Mouse (Mus musculus): ENCODE results near the gene Etv6. TPM values are rescaled to one million over a fixed set of nuclear protein-coding genes. Genes with fewer than 3 reads are reported as not detected.

Gene Etv6
- total and polyA plus RNA-seq, 3 experiments = 9.8 to 14.0 (median 11.4) TPM

DNA sequence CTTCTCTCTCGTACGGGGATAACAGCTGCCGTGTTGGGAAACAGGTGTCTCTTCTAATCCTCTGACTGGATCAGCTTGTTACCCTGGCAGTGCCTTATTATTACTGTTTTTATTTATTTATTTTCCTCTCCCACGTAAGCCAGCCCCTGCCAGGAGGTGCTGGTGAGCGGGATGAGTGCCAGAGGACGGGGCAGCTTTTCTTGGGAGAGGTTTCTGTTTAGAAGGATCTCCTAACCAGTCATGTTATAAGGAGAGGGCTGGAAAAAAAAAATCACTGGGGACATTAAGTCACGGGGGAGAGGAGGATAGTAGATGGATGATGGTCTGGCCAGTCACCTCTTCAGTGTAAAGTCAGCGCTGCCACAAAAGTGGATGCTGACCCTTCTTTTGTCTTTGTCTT lies 15.0 kb downstream of the Etv6 start:
- no peak overlapping the region for H3K27ac ChIP-seq
- TF ChIP-seq CTCF (IDR thresholded peaks at IDR 0.05) (no peak), EP300 (IDR thresholded peaks at IDR 0.05; ENCODE audit: insufficient read depth, low read depth, low read length) (no peak), POLR2A (IDR thresholded peaks at IDR 0.05; ENCODE audit: insufficient read depth, low read depth, low read length) (no peak)
- peaks cover 16% of the 10 kb centered on the region for H3K4me1 ChIP-seq (ENCODE audit: control insufficient read depth, insufficient read depth, low read length)
- H3K36me3 ChIP-seq (ENCODE audit: control insufficient read depth, insufficient read depth, low read length) = no peaks in the 10 kb centered on the region; the same call in 1 of the 2 replicates
- H3K79me2 ChIP-seq (replicated peaks; ENCODE audit: control insufficient read depth, insufficient read depth, low read length) = peaks cover 10% of the 10 kb centered on the region
- WGBS = 91% methylated on average over 8 of the region's 8 CpGs
- H3K9ac ChIP-seq (ENCODE audit: low read depth, low read length) = no peak overlapping the region
- no peak overlapping the region for H3K4me3 ChIP-seq
- no peak for DNase-seq
- no peaks in the 10 kb centered on the region for H3K27me3 ChIP-seq (ENCODE audit: control insufficient read depth, insufficient read depth, low read length)
- intact Hi-C loops (cut with DNase I) = no loop called here

DNA sequence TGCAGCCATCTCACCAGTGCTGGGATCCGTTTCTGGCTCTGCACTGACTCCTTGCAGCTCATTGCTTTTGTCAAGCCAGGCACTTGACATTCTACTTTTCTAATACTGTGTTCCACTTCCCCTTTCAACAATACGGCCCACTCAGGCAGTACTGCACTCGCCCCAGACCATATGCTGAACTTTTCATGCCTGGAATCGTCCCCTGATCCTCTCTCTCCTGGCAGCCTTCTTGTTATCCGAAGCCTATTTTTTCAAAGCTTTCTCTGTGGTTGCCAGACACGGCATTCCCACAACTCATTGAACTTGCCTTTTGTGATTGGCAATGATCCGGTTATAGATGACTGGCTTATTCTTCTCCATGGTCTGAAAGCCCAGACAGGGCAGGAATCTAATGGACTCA lies 16.4 kb downstream of the Etv6 start:
- no peak for DNase-seq
- Histone ChIP-seq H3K4me1 (ENCODE audit: control insufficient read depth, insufficient read depth, low read length) (peaks cover 13% of the 10 kb centered on the region), H3K4me3 (no peak overlapping the region), H3K9ac (ENCODE audit: low read depth, low read length) (no peak overlapping the region), H3K79me2 (replicated peaks; ENCODE audit: control insufficient read depth, insufficient read depth, low read length) (peaks cover 8% of the 10 kb centered on the region), H3K27ac (no peak overlapping the region), H3K27me3 (ENCODE audit: control insufficient read depth, insufficient read depth, low read length) (no peaks in the 10 kb centered on the region), H3K36me3 (ENCODE audit: control insufficient read depth, insufficient read depth, low read length) (no peaks in the 10 kb centered on the region)
- TF ChIP-seq EP300 (IDR thresholded peaks at IDR 0.05; ENCODE audit: insufficient read depth, low read depth, low read length) (no peak), POLR2A (IDR thresholded peaks at IDR 0.05; ENCODE audit: insufficient read depth, low read depth, low read length) (no peak), CTCF (IDR thresholded peaks at IDR 0.05) (no peak)
- intact Hi-C loops (cut with DNase I) = no loop called here
- 75% methylated on average over 7 of the region's 7 CpGs for WGBS

DNA sequence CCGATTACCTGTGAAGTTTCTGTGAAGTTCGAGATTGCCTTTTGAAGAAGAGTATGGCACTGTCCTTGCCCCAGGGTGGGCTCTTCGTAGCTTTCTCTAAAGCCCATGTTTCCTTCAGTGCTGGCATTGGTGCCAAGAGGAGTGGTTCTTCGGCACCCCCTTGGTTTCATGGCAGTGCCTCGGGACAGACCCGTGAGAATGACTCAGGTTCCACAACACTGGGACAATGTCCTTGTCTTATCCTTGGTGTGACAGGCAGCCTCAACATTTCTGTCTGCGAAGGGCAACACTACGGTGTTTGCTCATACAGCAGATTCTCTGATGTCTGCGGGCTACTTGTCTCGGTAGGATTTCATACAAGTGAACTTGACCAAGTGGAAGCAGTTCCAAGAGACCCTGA lies 17.6 kb downstream of the Etv6 start:
- Histone ChIP-seq H3K36me3 (ENCODE audit: control insufficient read depth, insufficient read depth, low read length) (peaks cover 1% of the 10 kb centered on the region; the same call in 1 of the 2 replicates), H3K79me2 (replicated peaks; ENCODE audit: control insufficient read depth, insufficient read depth, low read length) (peaks cover 8% of the 10 kb centered on the region), H3K27ac (no peak overlapping the region), H3K9ac (ENCODE audit: low read depth, low read length) (no peak overlapping the region), H3K4me3 (no peak overlapping the region), H3K4me1 (ENCODE audit: control insufficient read depth, insufficient read depth, low read length) (peaks cover 12% of the 10 kb centered on the region), H3K27me3 (ENCODE audit: control insufficient read depth, insufficient read depth, low read length) (no peaks in the 10 kb centered on the region)
- DNase-seq = no peak
- TF ChIP-seq EP300 (IDR thresholded peaks at IDR 0.05; ENCODE audit: insufficient read depth, low read depth, low read length) = no peak
- no peak for TF ChIP-seq CTCF (IDR thresholded peaks at IDR 0.05)
- no peak for TF ChIP-seq POLR2A (IDR thresholded peaks at IDR 0.05; ENCODE audit: insufficient read depth, low read depth, low read length)
- WGBS = 77% methylated on average over 10 of the region's 10 CpGs
- intact Hi-C loops (cut with DNase I) = no loop called here

DNA sequence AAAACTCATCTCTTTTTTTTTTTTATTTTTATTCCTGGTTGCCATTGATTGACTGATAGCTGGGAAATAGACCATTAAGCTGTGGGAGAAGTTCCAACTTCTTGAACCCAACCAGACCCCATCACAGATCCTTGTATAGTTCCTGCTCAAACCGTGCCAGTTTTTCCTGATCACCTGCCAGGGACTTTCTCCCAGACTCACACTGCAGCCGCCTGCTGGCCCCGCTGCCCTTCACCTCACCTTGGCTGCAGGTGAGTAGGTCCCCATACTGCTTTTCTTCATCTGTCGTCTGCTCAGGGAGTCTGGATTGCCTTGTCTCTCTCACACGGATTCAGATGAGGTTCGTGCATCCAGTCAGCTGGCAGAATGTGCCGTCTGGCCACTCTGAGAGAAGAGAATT lies 18.1 kb downstream of the Etv6 start:
- H3K9ac ChIP-seq (ENCODE audit: low read depth, low read length) = no peak overlapping the region
- no peaks in the 10 kb centered on the region for H3K27me3 ChIP-seq (ENCODE audit: control insufficient read depth, insufficient read depth, low read length)
- peaks cover 5% of the 10 kb centered on the region; the same call in 1 of the 2 replicates for H3K36me3 ChIP-seq (ENCODE audit: control insufficient read depth, insufficient read depth, low read length)
- H3K4me3 ChIP-seq = no peak overlapping the region
- H3K79me2 ChIP-seq (replicated peaks; ENCODE audit: control insufficient read depth, insufficient read depth, low read length) = peaks cover 8% of the 10 kb centered on the region
- WGBS = 50% methylated on average over 7 of the region's 7 CpGs
- intact Hi-C loops (cut with DNase I) = no loop called here
- no peak overlapping the region for H3K27ac ChIP-seq
- DNase-seq = no peak
- H3K4me1 ChIP-seq (ENCODE audit: control insufficient read depth, insufficient read depth, low read length) = peaks cover 14% of the 10 kb centered on the region
- TF ChIP-seq POLR2A (IDR thresholded peaks at IDR 0.05; ENCODE audit: insufficient read depth, low read depth, low read length) = no peak
- TF ChIP-seq EP300 (IDR thresholded peaks at IDR 0.05; ENCODE audit: insufficient read depth, low read depth, low read length) = no peak
- no peak for TF ChIP-seq CTCF (IDR thresholded peaks at IDR 0.05)

DNA sequence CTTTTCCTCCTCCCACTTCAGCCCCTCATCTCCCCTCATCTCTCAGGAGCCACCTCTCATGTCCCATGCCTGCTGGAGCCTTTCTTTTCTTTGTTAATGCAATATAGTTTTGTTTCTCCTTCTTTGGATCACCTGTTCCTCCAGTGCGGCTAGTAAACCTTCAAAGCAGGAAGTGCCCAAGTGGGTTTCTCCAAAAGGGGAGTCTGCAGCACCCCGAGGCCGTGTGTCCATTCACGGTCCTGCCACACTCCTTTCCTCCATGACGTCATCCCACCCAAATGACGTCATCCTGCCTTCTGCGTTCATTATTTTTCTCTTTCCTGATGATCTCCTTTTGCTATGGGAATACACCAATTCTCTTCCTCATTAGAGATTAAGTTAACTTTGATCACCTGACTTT lies 20.1 kb downstream of the Etv6 start:
- peaks cover 4% of the 10 kb centered on the region for H3K79me2 ChIP-seq (replicated peaks; ENCODE audit: control insufficient read depth, insufficient read depth, low read length)
- intact Hi-C loops (cut with DNase I) = no loop called here
- H3K36me3 ChIP-seq (ENCODE audit: control insufficient read depth, insufficient read depth, low read length) = peaks cover 8% of the 10 kb centered on the region; the same call in 1 of the 2 replicates
- 63% methylated on average over 7 of the region's 7 CpGs for WGBS
- no peaks in the 10 kb centered on the region for H3K27me3 ChIP-seq (ENCODE audit: control insufficient read depth, insufficient read depth, low read length)
- DNase-seq = no peak
- no peak for TF ChIP-seq POLR2A (IDR thresholded peaks at IDR 0.05; ENCODE audit: insufficient read depth, low read depth, low read length)
- no peak for TF ChIP-seq CTCF (IDR thresholded peaks at IDR 0.05)
- TF ChIP-seq EP300 (IDR thresholded peaks at IDR 0.05; ENCODE audit: insufficient read depth, low read depth, low read length) = no peak
- no peak overlapping the region for H3K4me3 ChIP-seq
- H3K27ac ChIP-seq = no peak overlapping the region
- peaks cover 15% of the 10 kb centered on the region for H3K4me1 ChIP-seq (ENCODE audit: control insufficient read depth, insufficient read depth, low read length)
- no peak overlapping the region for H3K9ac ChIP-seq (ENCODE audit: low read depth, low read length)

DNA sequence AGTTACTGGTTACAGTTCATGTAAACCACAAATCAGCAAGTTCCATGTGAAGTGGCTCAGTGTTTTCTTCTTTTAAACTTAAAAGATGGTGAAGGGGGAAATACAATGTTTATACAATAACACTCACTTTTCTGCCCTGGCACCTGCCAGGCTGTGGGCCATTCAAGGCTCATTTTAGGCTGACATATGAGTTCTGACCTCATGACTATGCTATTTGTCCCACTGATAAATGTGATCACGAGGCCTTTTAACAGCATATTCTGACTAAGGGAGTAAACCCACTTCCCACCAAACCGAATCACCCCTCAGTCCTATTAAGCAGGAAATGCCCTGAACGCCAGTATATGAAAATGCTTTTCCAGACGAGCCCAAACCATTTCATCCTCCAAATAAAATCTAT lies 23.0 kb downstream of the Etv6 start:
- peaks cover 10% of the 10 kb centered on the region; the same call in 1 of the 2 replicates for H3K36me3 ChIP-seq (ENCODE audit: control insufficient read depth, insufficient read depth, low read length)
- H3K4me1 ChIP-seq (ENCODE audit: control insufficient read depth, insufficient read depth, low read length) = peaks cover 17% of the 10 kb centered on the region
- no peak overlapping the region for H3K4me3 ChIP-seq
- TF ChIP-seq CTCF (IDR thresholded peaks at IDR 0.05) = no peak
- no peak for TF ChIP-seq EP300 (IDR thresholded peaks at IDR 0.05; ENCODE audit: insufficient read depth, low read depth, low read length)
- TF ChIP-seq POLR2A (IDR thresholded peaks at IDR 0.05; ENCODE audit: insufficient read depth, low read depth, low read length) = no peak
- WGBS = 35% methylated on average over 4 of the region's 4 CpGs
- H3K27ac ChIP-seq = no peak overlapping the region
- peaks cover 5% of the 10 kb centered on the region; the same call in 1 of the 2 replicates for H3K79me2 ChIP-seq (replicated peaks; ENCODE audit: control insufficient read depth, insufficient read depth, low read length)
- DNase-seq = no peak
- H3K9ac ChIP-seq (ENCODE audit: low read depth, low read length) = no peak overlapping the region
- intact Hi-C loops (cut with DNase I) = no loop called here
- H3K27me3 ChIP-seq (ENCODE audit: control insufficient read depth, insufficient read depth, low read length) = no peaks in the 10 kb centered on the region

Measured in heart, adult 2 months (tissue).